Mouse (Mus musculus) lung, postnatal 25 days (tissue): Measurements from ENCODE around the gene Rbm47.

Experiments
- DNase-seq: peaks from one replicate; pipeline ENCODE4 v3.0.0; 2022; ENCODE audit warnings: low spot score

The Rbm47 gene

GRCm38 (mm10) chr5:66124931-66125330 lies 48.0 kb downstream of the Rbm47 start:
- DNase-seq, result no peak

DNA sequence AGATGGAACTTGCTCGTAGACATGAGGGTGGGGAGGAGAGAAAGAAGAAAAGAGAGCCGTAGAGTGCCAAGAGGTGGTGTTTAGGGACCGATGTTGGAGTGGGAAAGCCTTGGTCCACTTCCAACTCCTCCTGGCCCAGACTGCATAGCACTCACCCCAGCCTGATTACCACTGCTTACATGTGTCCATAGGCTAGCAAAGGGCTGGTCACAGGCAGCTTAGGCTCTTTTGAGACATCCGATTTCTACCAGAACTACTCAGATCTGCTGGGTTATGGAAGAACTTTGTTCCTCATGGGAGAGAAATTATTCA lies 48.9 kb downstream of the Rbm47 start:
- DNase-seq, result no peak

- DNase-seq, result no peak
These were observed 49.4 kb downstream of the Rbm47 start for GRCm38 (mm10) chr5:66123295-66124088.

GRCm38 (mm10) chr5:66121255-66121654 lies 51.7 kb downstream of the Rbm47 start:
- DNase-seq, result no peak

GRCm38 (mm10) chr5:66114751-66115150 lies 58.2 kb downstream of the Rbm47 start:
- DNase-seq, result no peak

DNA sequence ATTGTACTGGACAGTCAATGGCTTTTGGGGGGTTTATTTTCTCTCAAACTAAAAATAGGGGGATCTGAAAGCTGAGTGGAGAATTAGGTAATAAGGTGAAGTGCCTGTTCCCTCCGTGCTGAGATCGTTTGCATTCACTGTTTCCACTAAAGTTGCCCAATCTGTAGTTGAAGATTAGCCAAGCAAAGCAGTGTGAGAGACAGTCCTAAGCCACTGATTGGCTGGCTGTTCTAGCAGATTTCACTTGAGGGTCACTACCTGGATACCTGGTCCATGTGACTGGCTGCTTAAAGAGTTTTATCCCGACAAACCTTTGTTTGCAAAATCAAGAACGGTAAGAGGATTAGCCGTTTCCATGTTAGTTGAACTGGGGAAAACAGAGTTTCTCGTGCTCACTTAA lies 58.7 kb downstream of the Rbm47 start:
- peak; percentile 87 for DNase-seq

DNA sequence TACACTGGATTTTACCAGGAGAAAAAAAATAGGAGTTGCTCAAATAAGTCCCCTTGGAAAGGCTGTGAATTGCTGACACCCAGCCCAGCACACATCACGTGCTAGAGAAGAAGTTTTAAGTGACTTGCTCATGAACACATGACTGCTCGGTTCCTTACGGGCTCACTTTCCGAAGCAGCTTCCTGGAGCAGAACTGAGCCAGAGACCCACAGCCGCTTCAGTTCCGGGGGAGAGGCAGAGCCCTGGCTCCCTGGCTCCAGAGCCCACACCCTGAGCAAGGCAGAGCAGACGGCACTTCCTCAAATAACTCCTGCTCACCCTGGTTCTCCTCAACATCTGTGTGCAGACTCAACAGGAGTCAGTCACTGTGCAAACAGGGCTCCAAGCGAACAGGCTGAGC lies 60.9 kb downstream of the Rbm47 start:
- peak; percentile 65 for DNase-seq

- no peak for DNase-seq
These were observed 66.5 kb downstream of the Rbm47 start for GRCm38 (mm10) chr5:66106372-66106771.

DNA sequence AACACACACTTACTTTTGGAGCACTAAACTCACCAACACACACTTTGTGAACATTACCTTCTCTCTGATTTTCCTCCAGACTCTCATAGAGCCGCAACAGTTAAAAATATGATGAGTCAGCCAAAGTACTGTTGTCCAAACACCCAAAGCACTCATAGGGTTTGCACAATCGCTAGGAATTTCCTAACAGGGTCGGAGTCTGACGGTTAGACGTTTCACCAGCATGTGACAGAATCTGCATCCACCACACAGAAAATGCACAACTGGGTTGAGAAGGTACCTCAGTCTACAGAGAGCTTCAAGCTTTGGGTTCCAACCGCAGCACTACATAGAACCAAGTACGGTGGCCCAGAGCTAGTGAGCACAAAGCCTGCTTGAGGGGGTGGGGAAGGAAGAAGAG lies 67.0 kb downstream of the Rbm47 start:
- DNase-seq, result peak; percentile 85

GRCm38 (mm10) chr5:66105366-66105765 lies 67.6 kb downstream of the Rbm47 start:
- DNase-seq, result no peak

GRCm38 (mm10) chr5:66103386-66103785 lies 69.5 kb downstream of the Rbm47 start:
- DNase-seq, result no peak

- no peak for DNase-seq
These were observed 70.1 kb downstream of the Rbm47 start for GRCm38 (mm10) chr5:66102821-66103220.

DNA sequence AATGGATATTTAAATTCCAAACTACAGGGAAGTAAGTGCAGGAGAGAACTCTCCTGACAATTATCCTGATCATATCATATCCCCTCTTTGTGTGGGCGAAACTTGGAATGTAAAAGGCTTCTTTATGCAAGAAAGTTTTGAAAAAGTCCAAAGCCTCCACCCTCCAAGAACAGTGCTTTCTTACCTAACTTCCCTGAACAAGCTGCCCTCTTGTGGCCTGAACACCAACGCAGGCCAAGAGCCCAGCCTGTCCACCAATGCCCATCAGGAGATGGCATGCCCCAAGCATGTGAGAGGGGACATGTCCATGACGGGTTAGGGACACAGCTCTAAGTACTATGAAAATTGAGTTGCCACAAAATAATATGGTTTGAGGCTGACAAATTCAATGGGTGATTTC lies 71.3 kb downstream of the Rbm47 start:
- DNase-seq, result peak; percentile 54

DNA sequence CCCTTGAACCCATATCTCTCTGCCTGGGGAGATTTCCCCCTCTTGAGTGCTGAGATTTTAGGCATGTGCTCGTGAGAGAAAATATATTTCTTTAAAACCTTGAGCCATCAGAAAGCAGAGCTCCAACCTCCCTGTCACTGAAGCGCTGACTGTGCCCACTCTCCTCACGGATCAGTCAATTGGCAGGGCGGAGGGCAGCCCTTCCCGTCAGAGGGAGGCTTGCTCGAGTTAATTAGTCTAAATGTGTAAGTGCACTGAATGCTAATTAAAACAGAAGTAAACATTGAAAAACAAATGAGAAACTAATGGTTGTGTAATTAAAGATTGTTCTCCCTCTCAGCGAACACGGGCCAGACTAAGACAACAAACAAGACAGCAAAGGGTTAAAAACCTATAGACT lies 72.6 kb downstream of the Rbm47 start:
- no peak for DNase-seq

- no peak for DNase-seq
These were observed 74.6 kb downstream of the Rbm47 start for GRCm38 (mm10) chr5:66098094-66098871.

GRCm38 (mm10) chr5:66096081-66096480 lies 76.8 kb downstream of the Rbm47 start:
- no peak for DNase-seq

DNA sequence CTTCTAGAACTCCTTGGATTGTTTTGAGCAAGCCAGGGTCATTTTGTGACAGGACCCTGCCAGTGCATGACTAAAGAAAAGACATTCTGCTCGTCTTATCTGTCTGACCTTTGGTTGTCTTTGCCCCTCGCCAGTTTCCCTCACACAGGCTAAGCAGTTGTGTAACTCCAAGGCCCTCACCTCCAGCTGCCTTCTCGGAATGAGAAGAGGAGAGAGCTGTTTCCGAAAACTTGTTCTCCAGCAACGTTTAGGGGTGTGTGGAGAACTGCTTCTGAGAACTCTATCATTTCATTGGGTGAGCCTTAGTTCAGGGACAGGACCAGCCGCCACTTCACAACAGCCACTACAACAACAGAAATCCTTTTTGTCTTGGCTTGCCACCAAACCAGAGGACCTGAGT lies 77.8 kb downstream of the Rbm47 start:
- DNase-seq, result no peak

GRCm38 (mm10) chr5:66090037-66090436 lies 82.9 kb downstream of the Rbm47 start:
- no peak for DNase-seq

- no peak for DNase-seq
These were observed 83.3 kb downstream of the Rbm47 start for GRCm38 (mm10) chr5:66089600-66089999.

- no peak for DNase-seq
These were observed 84.0 kb downstream of the Rbm47 start for GRCm38 (mm10) chr5:66088902-66089295.

- DNase-seq, result no peak
These were observed 84.5 kb downstream of the Rbm47 start for GRCm38 (mm10) chr5:66088247-66088901.

GRCm38 (mm10) chr5:66086952-66087351 lies 86.0 kb downstream of the Rbm47 start:
- DNase-seq, result no peak

DNA sequence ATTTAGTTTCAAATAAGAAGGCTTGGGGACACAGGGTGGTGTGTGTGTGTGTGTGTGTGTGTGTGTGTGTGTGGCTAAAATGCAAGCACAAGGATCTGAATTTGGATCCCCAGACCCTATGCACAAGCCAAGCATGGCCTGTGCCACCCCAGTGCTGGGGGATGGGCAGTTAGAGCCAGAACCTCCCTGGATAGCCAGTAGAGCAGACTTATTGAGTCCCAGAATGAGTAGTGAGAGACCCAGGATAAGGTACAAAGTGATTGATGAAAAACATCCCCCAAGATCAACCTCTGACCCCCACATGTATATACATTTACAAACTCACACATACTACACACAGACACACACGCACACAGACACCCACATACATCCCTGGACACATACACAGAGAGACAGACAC lies 86.6 kb downstream of the Rbm47 start:
- DNase-seq, result no peak
